Mouse (Mus musculus): ENCODE data around the gene Reg4.

DNA sequence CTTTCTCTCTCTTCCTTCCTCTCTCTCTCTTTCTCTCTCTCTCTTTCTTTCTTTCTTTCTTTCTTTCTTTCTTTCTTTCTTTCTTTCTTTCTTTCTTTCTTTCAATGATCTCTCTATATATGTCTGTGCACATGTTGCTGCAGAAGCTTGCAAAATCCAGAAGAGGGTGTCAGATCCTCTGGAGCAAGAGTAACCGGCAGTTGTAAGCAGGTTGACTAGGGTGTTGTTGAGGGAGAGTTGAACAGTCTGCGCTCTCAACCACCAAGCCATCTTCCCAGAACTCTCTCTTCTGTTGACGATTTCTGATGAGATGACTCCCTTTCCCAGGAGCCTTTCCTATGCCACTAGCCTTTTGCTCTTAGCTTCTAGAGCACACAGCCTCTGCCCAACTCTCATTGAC is 20.1 kb downstream of the Reg4 start:
- TF ChIP-seq CTCF (IDR thresholded peaks at IDR 0.05; ENCODE audit: low read depth, low read length) (no peak), TAL1 (conservative IDR thresholded peaks at IDR 0.05; ENCODE audit: low read depth, low read length) (no peak), GATA1 (IDR thresholded peaks at IDR 0.05; ENCODE audit: borderline replicate concordance, low read length) (no peak), POLR2AphosphoS5 (IDR thresholded peaks at IDR 0.05; ENCODE audit: insufficient replicate concordance, low read depth, low read length) (no peak)
